29 mouse cellular contexts compared by ENCODE assay signal in the genomic region with DNA sequence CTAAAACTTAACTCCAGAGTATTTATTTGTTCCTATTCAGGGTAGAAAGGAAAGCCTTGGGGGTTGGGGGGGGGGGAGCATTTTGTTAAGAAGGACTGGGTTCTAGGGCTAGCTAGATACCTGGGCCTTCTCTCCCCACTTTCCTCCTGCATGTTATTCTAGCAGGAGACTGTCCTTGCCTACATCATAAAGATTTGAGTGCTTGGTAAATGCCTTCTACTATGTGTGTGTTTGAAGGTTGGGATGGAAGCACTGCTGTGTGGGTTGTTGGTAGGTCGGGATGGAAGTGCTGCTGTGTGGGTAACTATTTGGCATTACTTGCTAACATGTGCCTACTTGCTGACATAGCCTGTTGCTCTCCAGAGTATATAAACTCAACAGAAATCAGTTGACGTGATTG.
"Had no signal": no experiment of that assay in that cellular context is flagged by ENCODE, and none has a peak within 500 bp of the region (broad histone marks: within the 10 kb centered on the region; RNA-seq: fewer than 3 reads in every experiment).

No protein-coding gene starts in this region.

- H3K27ac ChIP-seq: embryonic facial prominence, embryonic 10.5 days; embryonic facial prominence, embryonic 12.5 days; embryonic facial prominence, embryonic 13.5 days; embryonic facial prominence, embryonic 15.5 days; forebrain, embryonic 10.5 days; forebrain, embryonic 12.5 days; forebrain, embryonic 13.5 days; forebrain, embryonic 15.5 days; gastrocnemius, adult 2 months; heart, adult 2 months had no signal

- H3K4me1 ChIP-seq: embryonic facial prominence, embryonic 10.5 days; embryonic facial prominence, embryonic 12.5 days; embryonic facial prominence, embryonic 13.5 days; embryonic facial prominence, embryonic 15.5 days; forebrain, embryonic 10.5 days; forebrain, embryonic 12.5 days; forebrain, embryonic 13.5 days; forebrain, embryonic 15.5 days had no signal

- H3K9ac ChIP-seq: embryonic facial prominence, embryonic 12.5 days; embryonic facial prominence, embryonic 13.5 days; embryonic facial prominence, embryonic 15.5 days; forebrain, embryonic 12.5 days; forebrain, embryonic 13.5 days; forebrain, embryonic 15.5 days; forebrain, postnatal 0 days had no signal

- H3K27me3 ChIP-seq: embryonic facial prominence, embryonic 12.5 days; embryonic facial prominence, embryonic 13.5 days; embryonic facial prominence, embryonic 15.5 days; forebrain, embryonic 12.5 days; forebrain, embryonic 13.5 days; forebrain, embryonic 15.5 days had no signal

- H3K4me3 ChIP-seq: embryonic facial prominence, embryonic 10.5 days; embryonic facial prominence, embryonic 12.5 days; embryonic facial prominence, embryonic 13.5 days; embryonic facial prominence, embryonic 15.5 days; erythroblast, embryonic 14.5 days; forebrain, embryonic 10.5 days; forebrain, embryonic 12.5 days; forebrain, embryonic 13.5 days; forebrain, embryonic 15.5 days; gastrocnemius, adult 2 months; heart, adult 2 months had no signal

- DNase-seq: cerebellum, adult 2 months; cerebellum, adult 8-10 months; cerebellum, adult 9-10 months; cerebellum, adult 9-11 months; cerebellum, postnatal 10 days; cerebellum, postnatal 14 days; cerebellum, postnatal 25 days; cerebellum, postnatal 36 days; embryo, embryonic 11 days; forebrain, postnatal 0 days; gastrocnemius, adult 2 months; gastrocnemius, postnatal 10 days; gastrocnemius, postnatal 14 days; gastrocnemius, postnatal 25 days; gastrocnemius, postnatal 36 days; heart, adult 11 months; heart, adult 18-20 months; heart, adult 2 months had no signal

- H3K4me2 ChIP-seq: embryonic facial prominence, embryonic 12.5 days; embryonic facial prominence, embryonic 13.5 days; embryonic facial prominence, embryonic 15.5 days; forebrain, embryonic 12.5 days; forebrain, embryonic 13.5 days; forebrain, embryonic 15.5 days had no signal

- H3K9me3 ChIP-seq: embryonic facial prominence, embryonic 10.5 days; embryonic facial prominence, embryonic 12.5 days; embryonic facial prominence, embryonic 13.5 days; embryonic facial prominence, embryonic 15.5 days; forebrain, embryonic 10.5 days; forebrain, embryonic 12.5 days; forebrain, embryonic 13.5 days; forebrain, embryonic 15.5 days had no signal

- ATAC-seq: forebrain, embryonic 13.5 days; forebrain, embryonic 14.5 days; forebrain, embryonic 15.5 days; forebrain, embryonic 16.5 days; forebrain, postnatal 0 days had no signal
